Mouse (Mus musculus) lung, embryonic 15.5 days (tissue): Measurements from ENCODE around the gene March8. TPM values are rescaled to one million over a fixed set of nuclear protein-coding genes. Genes with fewer than 3 reads are reported as not detected.

Source experiments
- ATAC-seq: fragments of 200-750 bp; cut with Nextera tagmentation; 2 replicates; pipeline ENCODE4 v1.8.0; 2017; ENCODE audit warnings: moderate number of reproducible peaks, borderline replicate concordance; ENCODE audit not compliant: low FRiP score, low TSS enrichment; ENCODE audit errors: extremely low read depth
- H3K27ac ChIP-seq: fragments of 300-500 bp; sonication (generic); 2 replicates; pipeline ENCODE4 v1.5.1; 2015; ENCODE audit warnings: moderate library complexity, mild to moderate bottlenecking, inconsistent platforms
- H3K27me3 ChIP-seq: fragments of 300-500 bp; sonication (generic); 2 replicates; pipeline ENCODE4 v1.6.1; 2015; ENCODE audit warnings: inconsistent platforms
- H3K36me3 ChIP-seq: fragments of 300-500 bp; sonication (generic); 2 replicates; pipeline ENCODE4 v1.6.1; 2015; ENCODE audit warnings: inconsistent platforms
- H3K4me1 ChIP-seq: fragments of 300-500 bp; sonication (generic); 2 replicates; pipeline ENCODE4 v1.6.1; 2015; ENCODE audit warnings: inconsistent platforms
- H3K4me2 ChIP-seq: fragments of 300-500 bp; sonication (generic); 2 replicates; pipeline ENCODE4 v1.6.1; 2015; ENCODE audit warnings: inconsistent platforms, mild to moderate bottlenecking, moderate library complexity
- H3K4me3 ChIP-seq: fragments of 300-500 bp; sonication (generic); 2 replicates; pipeline ENCODE4 v1.5.1; 2015; ENCODE audit warnings: mild to moderate bottlenecking, inconsistent platforms
- H3K9ac ChIP-seq: fragments of 300-500 bp; sonication (generic); 2 replicates; pipeline ENCODE4 v1.6.1; 2015; ENCODE audit warnings: inconsistent platforms
- H3K9me3 ChIP-seq: fragments of 300-500 bp; sonication (generic); 2 replicates; pipeline ENCODE4 v1.6.1; 2016; ENCODE audit warnings: inconsistent platforms
- WGBS: fragments of 180-500 bp; shearing (Covaris S2); methylation state at CpG from one replicate; pipeline ENCODE4 v1.1.7; 2015; 5-methylcytosine and 5-hydroxymethylcytosine counted together
- polyA plus RNA-seq: library from polyadenylated mRNA; unstranded; fragments of >200 nt; fragmentation: Nextera tagmentation; extraction: Ambion mirVana; gene quantifications from 2 replicates; pipeline ENCODE4 v1.2.1, GENCODE M21; 2015

Gene March8
- polyA plus RNA-seq, 1 experiment from 2014 or later = 35.3 TPM

- no peak for ATAC-seq
- H3K9ac ChIP-seq = no peak overlapping the region
- no peaks in the 10 kb centered on the region for H3K27me3 ChIP-seq
- no peak overlapping the region for H3K4me2 ChIP-seq
- no peaks in the 10 kb centered on the region for H3K36me3 ChIP-seq
- WGBS = 54% methylated on average over 6 of the region's 6 CpGs
- H3K27ac ChIP-seq = no peak overlapping the region
- no peaks in the 10 kb centered on the region for H3K4me1 ChIP-seq
- H3K9me3 ChIP-seq = no peaks in the 10 kb centered on the region
- no peak overlapping the region for H3K4me3 ChIP-seq
Measured at GRCm38 (mm10) chr6:116397621-116398020, 59.8 kb downstream of the March8 start.

DNA sequence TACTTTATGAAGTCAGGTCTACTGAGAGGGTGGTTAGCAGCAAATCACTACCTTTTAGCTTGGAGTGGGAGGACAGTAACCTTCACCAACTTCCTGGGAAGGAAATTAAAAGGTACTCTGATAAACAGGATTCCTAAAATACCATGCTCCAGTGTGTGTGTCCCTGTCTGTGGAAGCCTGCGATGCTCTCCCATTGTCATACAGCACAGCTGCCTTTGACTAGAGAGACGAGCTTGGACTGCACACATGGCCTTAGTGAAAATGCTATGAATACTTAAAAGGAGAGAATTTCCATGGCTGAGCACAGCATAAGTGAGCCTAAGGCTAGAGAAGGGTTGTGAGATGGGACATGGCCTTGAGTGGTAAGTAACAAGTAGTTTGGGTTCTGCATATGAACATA lies 60.3 kb downstream of the March8 start:
- no peak for ATAC-seq
- no peaks in the 10 kb centered on the region for H3K27me3 ChIP-seq

DNA sequence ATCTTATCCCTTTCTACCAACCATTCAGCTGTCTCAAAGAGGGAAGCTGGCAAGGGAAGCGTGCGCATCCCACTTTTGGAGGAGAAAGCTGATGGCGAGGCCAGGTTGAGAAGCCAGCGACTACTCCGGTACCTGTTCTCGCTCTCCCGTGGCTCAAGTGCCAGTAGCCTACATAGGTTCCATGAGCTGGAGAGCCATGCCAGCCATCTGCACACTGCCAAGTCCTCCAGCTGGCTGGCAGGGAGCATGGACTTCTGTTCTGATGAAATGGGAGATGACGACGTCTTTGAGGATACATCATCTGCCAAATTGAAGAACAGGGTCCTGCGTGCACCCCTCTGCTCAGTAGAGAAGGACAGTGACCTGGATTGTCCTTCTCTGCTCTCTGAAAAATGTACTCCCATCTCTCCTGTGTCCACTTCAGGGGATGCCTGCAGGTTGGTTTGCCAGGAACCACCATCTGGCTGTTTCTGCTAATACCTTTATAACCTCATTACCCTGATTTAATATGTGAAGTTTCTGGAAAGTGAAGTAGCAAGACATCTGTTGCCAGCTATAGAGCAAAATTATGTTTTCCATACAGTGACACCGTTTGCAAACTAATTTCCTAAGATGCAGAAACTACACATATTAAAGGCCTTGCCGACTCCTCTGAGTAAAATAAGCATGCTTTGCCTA lies 64.1 kb downstream of the March8 start:
- Histone ChIP-seq H3K9me3 (no peaks in the 10 kb centered on the region), H3K27me3 (no peaks in the 10 kb centered on the region), H3K9ac (no peak overlapping the region), H3K4me3 (no peak overlapping the region), H3K4me2 (no peak overlapping the region), H3K36me3 (0 out of 2 replicates have a peak, but pooled peaks cover 4% of the 10 kb centered on the region), H3K4me1 (no peaks in the 10 kb centered on the region), H3K27ac (no peak overlapping the region)
- ATAC-seq = no peak
- 95% methylated on average over 12 of the region's 12 CpGs for WGBS

More for the DNA sequence above, 60.3 kb downstream of the March8 start:
- no peak overlapping the region for H3K27ac ChIP-seq
- H3K4me2 ChIP-seq = no peak overlapping the region
- no peak overlapping the region for H3K9ac ChIP-seq
- H3K4me3 ChIP-seq = no peak overlapping the region
- no peaks in the 10 kb centered on the region for H3K36me3 ChIP-seq
- WGBS = 64% methylated on average over 2 of the region's 2 CpGs
- no peaks in the 10 kb centered on the region for H3K4me1 ChIP-seq
- H3K9me3 ChIP-seq = no peaks in the 10 kb centered on the region

GRCm38 (mm10) chr6:116402426-116402825 lies 64.6 kb downstream of the March8 start:
- no peak for ATAC-seq
- Histone ChIP-seq H3K27ac (no peak overlapping the region), H3K4me3 (no peak overlapping the region), H3K4me2 (no peak overlapping the region), H3K9ac (no peak overlapping the region), H3K4me1 (no peaks in the 10 kb centered on the region), H3K36me3 (0 out of 2 replicates have a peak, but pooled peaks cover 4% of the 10 kb centered on the region), H3K27me3 (no peaks in the 10 kb centered on the region), H3K9me3 (no peaks in the 10 kb centered on the region)
- WGBS = 89% methylated on average over 3 of the region's 3 CpGs

DNA sequence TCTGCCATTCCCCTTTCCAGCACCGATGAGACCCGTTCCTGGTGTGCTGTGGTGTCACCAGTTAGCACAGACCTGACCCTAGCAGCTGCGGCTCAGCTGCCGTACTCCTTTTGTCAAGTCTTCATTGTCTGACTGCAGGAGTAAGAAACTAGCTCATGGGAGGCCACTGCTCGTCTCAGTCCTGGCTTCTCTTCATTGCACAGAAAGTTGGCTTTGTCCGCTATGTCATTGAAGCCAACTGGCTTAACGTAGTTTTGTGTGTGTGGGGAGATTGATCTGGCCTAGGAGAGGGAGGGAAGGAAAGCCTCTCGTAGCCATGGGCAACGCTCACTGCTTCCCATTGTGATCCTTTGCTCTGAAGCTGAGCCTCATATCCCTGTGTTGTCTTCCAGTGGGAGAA lies 67.4 kb downstream of the March8 start:
- 0 out of 2 replicates have a peak, but pooled peaks cover 4% of the 10 kb centered on the region for H3K36me3 ChIP-seq
- WGBS = 91% methylated on average over 9 of the region's 9 CpGs

DNA sequence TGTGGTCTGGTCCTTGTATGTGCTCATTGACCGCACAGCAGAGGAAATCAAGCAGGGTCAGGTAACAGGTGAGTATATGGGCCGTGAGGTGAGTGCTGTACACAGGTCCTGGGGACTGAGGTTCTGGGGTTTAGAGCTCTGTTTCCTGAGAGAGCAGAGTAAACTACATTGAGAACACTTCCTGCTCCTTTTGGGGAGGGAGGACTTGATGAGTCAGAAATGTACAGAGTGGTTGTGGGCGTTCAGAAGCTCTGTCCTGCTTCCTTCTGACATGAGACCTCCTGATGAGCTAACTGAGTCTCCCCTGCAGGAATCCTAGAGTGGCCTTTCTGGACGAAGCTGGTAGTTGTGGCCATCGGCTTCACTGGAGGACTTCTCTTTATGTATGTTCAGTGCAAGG lies 67.9 kb downstream of the March8 start:
- H3K9ac ChIP-seq = no peak overlapping the region
- no peak overlapping the region for H3K27ac ChIP-seq
- no peak overlapping the region for H3K4me2 ChIP-seq
- no peak overlapping the region for H3K4me3 ChIP-seq
- H3K36me3 ChIP-seq = 0 out of 2 replicates have a peak, but pooled peaks cover 4% of the 10 kb centered on the region
- no peaks in the 10 kb centered on the region for H3K27me3 ChIP-seq
- 83% methylated on average over 5 of the region's 5 CpGs for WGBS
- ATAC-seq = no peak
- no peaks in the 10 kb centered on the region for H3K4me1 ChIP-seq
- no peaks in the 10 kb centered on the region for H3K9me3 ChIP-seq

More for the DNA sequence above, 67.4 kb downstream of the March8 start:
- H3K4me3 ChIP-seq = no peak overlapping the region
- no peak for ATAC-seq
- no peak overlapping the region for H3K4me2 ChIP-seq
- no peak overlapping the region for H3K9ac ChIP-seq
- H3K27ac ChIP-seq = no peak overlapping the region
- no peaks in the 10 kb centered on the region for H3K4me1 ChIP-seq
- H3K9me3 ChIP-seq = no peaks in the 10 kb centered on the region
- H3K27me3 ChIP-seq = no peaks in the 10 kb centered on the region

DNA sequence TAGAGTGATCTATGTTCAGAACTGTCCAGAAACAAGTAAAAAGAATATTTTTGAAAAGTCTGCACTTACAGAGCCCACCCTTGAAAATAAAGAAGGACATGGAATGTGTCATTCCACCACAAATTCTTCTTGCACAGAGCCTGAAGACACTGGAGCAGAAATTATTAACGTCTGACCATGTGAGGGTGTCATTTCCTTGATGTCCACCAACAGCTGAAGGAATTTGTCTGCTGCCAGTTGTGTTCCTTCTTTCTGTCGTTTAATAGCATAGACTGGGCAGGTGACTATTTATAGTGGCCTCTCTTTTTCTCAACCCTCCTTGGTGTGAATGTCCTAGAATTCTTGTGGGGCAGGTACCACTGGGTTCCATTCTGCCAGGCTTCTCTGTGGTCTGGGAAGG lies 68.3 kb downstream of the March8 start:
- no peak overlapping the region for H3K4me2 ChIP-seq
- WGBS = 54% methylated on average over 2 of the region's 2 CpGs
- no peaks in the 10 kb centered on the region for H3K27me3 ChIP-seq
- no peak for ATAC-seq
- no peak overlapping the region for H3K27ac ChIP-seq
- no peak overlapping the region for H3K9ac ChIP-seq
- H3K4me3 ChIP-seq = no peak overlapping the region
- H3K4me1 ChIP-seq = no peaks in the 10 kb centered on the region
- H3K36me3 ChIP-seq = 0 out of 2 replicates have a peak, but pooled peaks cover 4% of the 10 kb centered on the region
- no peaks in the 10 kb centered on the region for H3K9me3 ChIP-seq

DNA sequence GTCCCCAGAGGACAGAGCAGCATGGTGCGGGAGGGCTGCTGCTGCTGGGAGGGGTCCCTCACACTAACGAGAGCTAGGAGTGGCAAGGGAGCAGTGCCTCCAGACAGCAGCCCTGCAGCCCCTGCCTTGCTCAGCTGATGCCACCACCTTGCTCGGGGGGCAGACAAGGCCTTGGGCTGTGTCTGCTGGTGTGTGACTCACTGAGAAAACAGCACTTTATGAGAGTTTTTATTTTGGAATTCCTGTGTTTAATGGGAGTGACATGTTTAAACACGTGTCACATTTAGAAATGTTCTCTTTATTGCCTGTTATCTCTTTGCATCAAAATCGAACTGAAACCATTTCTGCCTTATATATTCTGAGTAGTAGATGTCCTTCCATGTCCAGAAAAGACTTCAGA lies 68.9 kb downstream of the March8 start:
- no peak overlapping the region for H3K4me3 ChIP-seq
- 0 out of 2 replicates have a peak, but pooled peaks cover 4% of the 10 kb centered on the region for H3K36me3 ChIP-seq
- H3K27me3 ChIP-seq = no peaks in the 10 kb centered on the region
- no peak overlapping the region for H3K9ac ChIP-seq
- no peak overlapping the region for H3K27ac ChIP-seq
- H3K4me1 ChIP-seq = no peaks in the 10 kb centered on the region
- no peak for ATAC-seq
- H3K4me2 ChIP-seq = no peak overlapping the region
- 67% methylated on average over 5 of the region's 5 CpGs for WGBS
- no peaks in the 10 kb centered on the region for H3K9me3 ChIP-seq

DNA sequence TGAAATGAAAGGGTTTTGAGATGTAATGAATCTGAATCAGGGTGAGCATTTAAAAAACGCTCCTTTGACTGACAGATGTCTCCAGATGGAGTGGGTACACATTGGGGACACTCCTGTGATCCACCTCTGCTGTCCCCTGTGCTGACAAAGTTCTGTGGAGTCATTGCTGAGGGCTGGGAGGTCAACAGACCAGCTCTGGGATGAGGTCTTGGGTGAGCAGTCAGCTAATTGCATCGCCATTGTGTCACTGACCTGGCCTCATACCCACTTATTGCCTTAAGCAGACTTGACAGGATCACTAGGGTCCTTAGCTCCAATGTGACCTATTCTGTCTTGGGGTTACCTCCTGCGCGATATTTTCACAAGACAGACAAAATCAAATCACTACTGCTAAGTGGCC lies 69.4 kb downstream of the March8 start:
- H3K27ac ChIP-seq = no peak overlapping the region
- ATAC-seq = no peak
- no peaks in the 10 kb centered on the region for H3K9me3 ChIP-seq
- no peaks in the 10 kb centered on the region for H3K27me3 ChIP-seq
- H3K9ac ChIP-seq = no peak overlapping the region
- H3K4me2 ChIP-seq = no peak overlapping the region
- no peaks in the 10 kb centered on the region for H3K4me1 ChIP-seq
- 0 out of 2 replicates have a peak, but pooled peaks cover 4% of the 10 kb centered on the region for H3K36me3 ChIP-seq
- WGBS = 93% methylated on average over 4 of the region's 4 CpGs
- no peak overlapping the region for H3K4me3 ChIP-seq

GRCm38 (mm10) chr6:116407956-116408657 lies 70.3 kb downstream of the March8 start:
- H3K9me3 ChIP-seq = no peaks in the 10 kb centered on the region
- ATAC-seq = no peak
- WGBS = 71% methylated on average over 6 of the region's 6 CpGs
- H3K27me3 ChIP-seq = no peaks in the 10 kb centered on the region
- 0 out of 2 replicates have a peak, but pooled peaks cover 4% of the 10 kb centered on the region for H3K36me3 ChIP-seq
- H3K27ac ChIP-seq = no peak overlapping the region
- H3K4me2 ChIP-seq = no peak overlapping the region
- H3K4me3 ChIP-seq = no peak overlapping the region
- no peak overlapping the region for H3K9ac ChIP-seq
- no peaks in the 10 kb centered on the region for H3K4me1 ChIP-seq

DNA sequence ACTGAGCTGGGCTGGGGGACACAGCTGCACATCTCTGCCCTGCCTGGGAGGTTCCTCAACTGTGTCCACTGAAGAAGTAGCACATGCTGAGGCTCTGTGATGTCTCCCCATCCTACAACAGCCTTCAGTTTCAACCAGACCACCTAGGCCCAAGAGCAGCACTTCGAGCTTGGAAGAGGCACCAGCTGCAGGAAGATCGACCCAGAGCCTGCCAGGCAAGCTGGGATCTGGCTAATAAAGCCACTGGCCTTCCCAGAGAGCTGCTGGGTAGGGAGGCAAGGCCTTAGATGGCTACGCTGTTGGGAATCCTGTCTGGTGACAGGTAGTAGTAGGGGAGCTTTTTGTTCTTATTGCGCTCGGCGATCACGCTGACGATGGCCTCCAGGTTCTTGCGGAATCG lies 72.6 kb downstream of the March8 start:
- no peak overlapping the region for H3K4me2 ChIP-seq
- H3K4me3 ChIP-seq = no peak overlapping the region
- H3K9me3 ChIP-seq = no peaks in the 10 kb centered on the region
- no peak overlapping the region for H3K27ac ChIP-seq
- WGBS = 95% methylated on average over 10 of the region's 10 CpGs
- H3K36me3 ChIP-seq = 0 out of 2 replicates have a peak, but pooled peaks cover 4% of the 10 kb centered on the region
- no peaks in the 10 kb centered on the region for H3K4me1 ChIP-seq
- no peak overlapping the region for H3K9ac ChIP-seq
- ATAC-seq = no peak
- no peaks in the 10 kb centered on the region for H3K27me3 ChIP-seq

DNA sequence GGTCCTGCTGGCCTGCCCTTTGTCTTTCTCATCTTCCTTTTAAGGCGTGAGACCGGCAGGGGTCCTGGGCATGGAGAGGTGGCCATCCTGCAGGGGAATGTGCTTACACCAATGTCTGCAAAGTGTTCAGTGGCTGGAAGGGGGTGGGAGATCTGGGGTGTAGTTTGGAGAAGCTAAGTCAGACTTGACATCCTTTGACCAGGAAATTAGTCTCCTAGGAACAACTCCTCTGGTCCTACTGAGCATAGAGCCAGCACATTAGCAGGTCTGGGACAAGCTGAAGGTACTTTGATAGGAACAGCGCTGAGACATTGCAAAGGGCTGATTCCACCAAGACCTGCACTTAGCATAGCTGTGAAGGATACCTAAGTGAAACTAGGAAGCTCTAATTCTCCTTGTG lies 73.9 kb downstream of the March8 start:
- H3K4me2 ChIP-seq = no peak overlapping the region
- H3K9ac ChIP-seq = no peak overlapping the region
- 79% methylated on average over 3 of the region's 3 CpGs for WGBS
- H3K27me3 ChIP-seq = no peaks in the 10 kb centered on the region
- no peaks in the 10 kb centered on the region for H3K9me3 ChIP-seq
- no peak overlapping the region for H3K27ac ChIP-seq
- H3K4me3 ChIP-seq = no peak overlapping the region
- ATAC-seq = no peak
- no peaks in the 10 kb centered on the region for H3K36me3 ChIP-seq
- no peaks in the 10 kb centered on the region for H3K4me1 ChIP-seq
